Mouse (Mus musculus): ENCODE results near the gene Lgals12. TPM values are rescaled to one million over a fixed set of nuclear protein-coding genes. Genes with fewer than 3 reads are reported as not detected.

The Lgals12 gene
- polyA plus RNA-seq, 1 experiment = 0.05 TPM

DNA sequence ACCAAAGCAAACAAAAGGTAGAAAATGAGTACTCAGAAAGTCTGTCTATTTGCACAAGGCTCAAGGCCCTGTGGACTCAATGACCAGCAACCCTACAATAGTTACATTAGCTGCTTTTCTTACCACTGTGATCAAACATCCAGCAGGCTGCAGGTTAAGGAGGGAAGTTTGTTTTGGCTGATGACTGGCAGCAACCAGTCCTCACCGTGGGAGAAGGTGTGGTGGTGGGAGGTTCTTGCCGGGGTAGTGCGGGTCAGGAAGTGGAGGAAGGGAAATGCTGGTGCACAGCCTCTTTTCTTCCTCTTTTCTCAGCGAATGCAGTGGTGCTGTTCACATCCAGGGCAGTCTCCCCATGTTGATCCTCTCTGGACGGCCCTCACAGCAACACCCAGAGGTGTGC is 26.0 kb downstream of the Lgals12 start:
- WGBS = 67% methylated on average over 5 of the region's 5 CpGs
- Histone ChIP-seq H3K4me1 (ENCODE audit: control insufficient read depth, insufficient read depth, low read length) (peaks cover 4% of the 10 kb centered on the region; the same call in 1 of the 2 replicates), H3K27ac (ENCODE audit: insufficient read depth, low read length) (no peak overlapping the region), H3K4me3 (replicated peaks; ENCODE audit: insufficient read depth, low read depth, low read length) (no peak overlapping the region), H3K27me3 (ENCODE audit: control insufficient read depth, insufficient read depth, low read length) (no peaks in the 10 kb centered on the region)
- TF ChIP-seq CTCF (IDR thresholded peaks at IDR 0.05; ENCODE audit: borderline replicate concordance, insufficient read depth, low read depth, low read length) (no peak), POLR2A (IDR thresholded peaks at IDR 0.05; ENCODE audit: borderline replicate concordance, insufficient read depth, low read length) (no peak)
- no peak for DNase-seq

DNA sequence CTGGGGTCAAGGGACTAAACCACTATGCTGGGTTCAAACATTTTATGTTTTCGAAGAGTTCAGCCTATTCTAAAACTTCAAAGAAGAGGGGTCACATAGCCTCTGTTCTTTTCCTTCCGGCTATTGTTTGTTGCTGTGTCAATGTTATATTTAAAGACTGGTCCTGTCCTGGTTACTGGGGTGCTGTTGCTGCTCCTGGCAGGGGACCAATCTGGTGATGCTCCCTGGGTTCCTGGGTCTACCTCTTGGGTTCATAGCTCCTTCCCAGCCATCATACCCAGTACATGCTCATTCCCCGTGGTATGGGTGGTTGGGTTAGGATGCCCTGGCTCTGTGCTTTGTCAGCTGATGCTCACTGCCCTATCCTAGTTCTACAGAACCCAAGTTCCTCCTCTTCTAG is 29.3 kb downstream of the Lgals12 start:
- WGBS = 88% methylated on average over 3 of the region's 3 CpGs
- TF ChIP-seq POLR2A (IDR thresholded peaks at IDR 0.05; ENCODE audit: borderline replicate concordance, insufficient read depth, low read length) (no peak), CTCF (IDR thresholded peaks at IDR 0.05; ENCODE audit: borderline replicate concordance, insufficient read depth, low read depth, low read length) (no peak)
- no peak for DNase-seq
- Histone ChIP-seq H3K27ac (ENCODE audit: insufficient read depth, low read length) (no peak overlapping the region), H3K4me3 (replicated peaks; ENCODE audit: insufficient read depth, low read depth, low read length) (no peak overlapping the region), H3K27me3 (ENCODE audit: control insufficient read depth, insufficient read depth, low read length) (no peaks in the 10 kb centered on the region), H3K4me1 (ENCODE audit: control insufficient read depth, insufficient read depth, low read length) (no peaks in the 10 kb centered on the region)

DNA sequence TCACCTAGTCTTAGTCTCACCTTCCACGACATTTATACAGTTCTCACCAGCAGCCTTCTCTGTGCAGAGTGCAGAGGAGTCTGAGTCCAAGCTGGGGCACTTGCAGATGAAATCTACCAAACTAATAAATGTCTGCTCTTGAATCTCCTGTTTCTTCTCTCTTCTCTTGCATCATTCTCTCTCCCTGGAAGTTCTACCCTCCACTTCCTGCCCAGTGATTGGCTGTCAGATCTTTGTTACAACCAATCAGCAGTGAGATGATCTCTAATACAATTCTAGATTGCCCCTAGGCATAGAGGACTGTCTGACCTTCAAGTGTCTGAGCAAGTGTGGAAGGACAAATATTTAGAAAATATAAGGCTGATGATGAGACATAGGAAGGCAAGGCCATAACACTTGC is 30.8 kb downstream of the Lgals12 start:
- WGBS = 82% methylated on average over 1 of the region's 1 CpGs
- Histone ChIP-seq H3K27ac (ENCODE audit: insufficient read depth, low read length) (no peak overlapping the region), H3K27me3 (ENCODE audit: control insufficient read depth, insufficient read depth, low read length) (no peaks in the 10 kb centered on the region), H3K4me1 (ENCODE audit: control insufficient read depth, insufficient read depth, low read length) (no peaks in the 10 kb centered on the region), H3K4me3 (replicated peaks; ENCODE audit: insufficient read depth, low read depth, low read length) (no peak overlapping the region)
- DNase-seq = no peak
- TF ChIP-seq POLR2A (IDR thresholded peaks at IDR 0.05; ENCODE audit: borderline replicate concordance, insufficient read depth, low read length) = no peak
- no peak for TF ChIP-seq CTCF (IDR thresholded peaks at IDR 0.05; ENCODE audit: borderline replicate concordance, insufficient read depth, low read depth, low read length)

DNA sequence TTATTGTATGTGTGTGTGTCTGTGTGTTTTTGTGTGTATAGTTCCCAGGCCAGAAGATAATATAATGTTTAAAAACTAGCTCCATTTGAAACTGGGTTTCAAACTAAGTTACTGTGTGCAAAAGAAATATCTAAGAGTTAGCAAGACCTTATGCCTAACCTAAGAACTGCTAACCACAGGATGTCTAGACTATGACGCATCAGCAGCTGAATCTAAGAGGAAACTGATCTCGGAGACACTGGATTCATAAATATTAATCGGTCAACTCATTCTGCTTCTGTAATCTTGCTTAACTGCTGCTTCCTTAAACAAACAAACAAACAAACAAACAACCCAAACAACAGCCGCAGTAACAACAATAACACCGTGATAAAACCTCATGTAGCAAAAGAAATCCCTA is 37.3 kb downstream of the Lgals12 start:
- DNase-seq = no peak
- 73% methylated on average over 5 of the region's 5 CpGs for WGBS

GRCm38 (mm10) chr19:7568364-7568763 is 38.6 kb downstream of the Lgals12 start:
- no peaks in the 10 kb centered on the region for H3K4me1 ChIP-seq (ENCODE audit: control insufficient read depth, insufficient read depth, low read length)
- no peak overlapping the region; the same call in 1 of the 2 replicates for H3K27ac ChIP-seq (ENCODE audit: insufficient read depth, low read length)
- no peak overlapping the region for H3K4me3 ChIP-seq (replicated peaks; ENCODE audit: insufficient read depth, low read depth, low read length)
- TF ChIP-seq POLR2A (IDR thresholded peaks at IDR 0.05; ENCODE audit: borderline replicate concordance, insufficient read depth, low read length) (no peak), CTCF (IDR thresholded peaks at IDR 0.05; ENCODE audit: borderline replicate concordance, insufficient read depth, low read depth, low read length) (no peak)
- no peak for DNase-seq
- 65% methylated on average over 3 of the region's 3 CpGs for WGBS
- H3K27me3 ChIP-seq (ENCODE audit: control insufficient read depth, insufficient read depth, low read length) = no peaks in the 10 kb centered on the region

More for the DNA sequence above, 37.3 kb downstream of the Lgals12 start:
- H3K4me3 ChIP-seq (replicated peaks; ENCODE audit: insufficient read depth, low read depth, low read length) = no peak overlapping the region
- TF ChIP-seq POLR2A (IDR thresholded peaks at IDR 0.05; ENCODE audit: borderline replicate concordance, insufficient read depth, low read length) (no peak), CTCF (IDR thresholded peaks at IDR 0.05; ENCODE audit: borderline replicate concordance, insufficient read depth, low read depth, low read length) (no peak)
- H3K27ac ChIP-seq (ENCODE audit: insufficient read depth, low read length) = no peak overlapping the region
- H3K4me1 ChIP-seq (ENCODE audit: control insufficient read depth, insufficient read depth, low read length) = no peaks in the 10 kb centered on the region
- H3K27me3 ChIP-seq (ENCODE audit: control insufficient read depth, insufficient read depth, low read length) = no peaks in the 10 kb centered on the region

- DNase-seq = peak in 1 of 2 experiments; percentile 5
Observed at GRCm38 (mm10) chr19:7566826-7567225, 40.2 kb downstream of the Lgals12 start.

GRCm38 (mm10) chr19:7564457-7564856 is 42.5 kb downstream of the Lgals12 start:
- Histone ChIP-seq H3K4me1 (ENCODE audit: control insufficient read depth, insufficient read depth, low read length) (no peaks in the 10 kb centered on the region), H3K27ac (ENCODE audit: insufficient read depth, low read length) (peak overlapping the region; percentile 30; the same call in 1 of the 2 replicates), H3K4me3 (replicated peaks; ENCODE audit: insufficient read depth, low read depth, low read length) (no peak overlapping the region), H3K27me3 (ENCODE audit: control insufficient read depth, insufficient read depth, low read length) (no peaks in the 10 kb centered on the region)
- no peak for DNase-seq
- no peak for TF ChIP-seq POLR2A (IDR thresholded peaks at IDR 0.05; ENCODE audit: borderline replicate concordance, insufficient read depth, low read length)
- TF ChIP-seq CTCF (IDR thresholded peaks at IDR 0.05; ENCODE audit: borderline replicate concordance, insufficient read depth, low read depth, low read length) = no peak
- WGBS = 90% methylated on average over 1 of the region's 1 CpGs

More at GRCm38 (mm10) chr19:7566826-7567225, 40.2 kb downstream of the Lgals12 start:
- Histone ChIP-seq H3K4me3 (replicated peaks; ENCODE audit: insufficient read depth, low read depth, low read length) (no peak overlapping the region), H3K27ac (ENCODE audit: insufficient read depth, low read length) (peak overlapping the region; percentile 53; the same call in 1 of the 2 replicates), H3K27me3 (ENCODE audit: control insufficient read depth, insufficient read depth, low read length) (no peaks in the 10 kb centered on the region), H3K4me1 (ENCODE audit: control insufficient read depth, insufficient read depth, low read length) (no peaks in the 10 kb centered on the region)
- 77% methylated on average over 3 of the region's 3 CpGs for WGBS
- TF ChIP-seq POLR2A (IDR thresholded peaks at IDR 0.05; ENCODE audit: borderline replicate concordance, insufficient read depth, low read length) = no peak
- TF ChIP-seq CTCF (IDR thresholded peaks at IDR 0.05; ENCODE audit: borderline replicate concordance, insufficient read depth, low read depth, low read length) = no peak

- Histone ChIP-seq H3K4me3 (replicated peaks; ENCODE audit: insufficient read depth, low read depth, low read length) (no peak overlapping the region), H3K4me1 (ENCODE audit: control insufficient read depth, insufficient read depth, low read length) (no peaks in the 10 kb centered on the region), H3K27me3 (ENCODE audit: control insufficient read depth, insufficient read depth, low read length) (no peaks in the 10 kb centered on the region), H3K27ac (ENCODE audit: insufficient read depth, low read length) (no peak overlapping the region)
- TF ChIP-seq CTCF (IDR thresholded peaks at IDR 0.05; ENCODE audit: borderline replicate concordance, insufficient read depth, low read depth, low read length) = no peak
- no peak for TF ChIP-seq POLR2A (IDR thresholded peaks at IDR 0.05; ENCODE audit: borderline replicate concordance, insufficient read depth, low read length)
- 90% methylated on average over 2 of the region's 2 CpGs for WGBS
- no peak for DNase-seq
Observed at GRCm38 (mm10) chr19:7563676-7564075, 43.3 kb downstream of the Lgals12 start.
